Mouse (Mus musculus) hindbrain, embryonic 13.5 days (tissue): Measurements from ENCODE around the gene Ap3b1. TPM values are rescaled to one million over a fixed set of nuclear protein-coding genes. Genes with fewer than 3 reads are reported as not detected.

ENCODE experiments used
- ATAC-seq: fragments of 200-750 bp; cut with Nextera tagmentation; 2 replicates; pipeline ENCODE4 v1.8.0; 2017; ENCODE audit warnings: moderate TSS enrichment; ENCODE audit not compliant: low FRiP score
- H3K27ac ChIP-seq: fragments of 300-500 bp; sonication (generic); 2 replicates; pipeline ENCODE4 v1.5.1; 2015; ENCODE audit warnings: inconsistent platforms, mild to moderate bottlenecking, moderate library complexity
- H3K27me3 ChIP-seq: fragments of 300-500 bp; sonication (generic); 2 replicates; pipeline ENCODE4 v1.6.1; 2015; ENCODE audit warnings: mild to moderate bottlenecking, inconsistent platforms
- H3K36me3 ChIP-seq: fragments of 300-500 bp; sonication (generic); 2 replicates; pipeline ENCODE4 v1.6.1; 2015; ENCODE audit warnings: mild to moderate bottlenecking, inconsistent platforms
- H3K4me1 ChIP-seq: fragments of 300-500 bp; sonication (generic); replicated peaks from 2 replicates; pipeline ENCODE4 v1.6.1; 2015; ENCODE audit warnings: inconsistent platforms
- H3K4me2 ChIP-seq: fragments of 300-500 bp; sonication (generic); 2 replicates; pipeline ENCODE4 v1.6.1; 2015; ENCODE audit warnings: inconsistent platforms, mild to moderate bottlenecking, moderate library complexity
- H3K4me3 ChIP-seq: fragments of 300-500 bp; sonication (generic); 2 replicates; pipeline ENCODE4 v1.5.1; 2015; ENCODE audit warnings: mild to moderate bottlenecking, inconsistent platforms
- H3K9ac ChIP-seq: fragments of 300-500 bp; sonication (generic); 2 replicates; pipeline ENCODE4 v1.6.1; 2015; ENCODE audit warnings: mild to moderate bottlenecking, inconsistent platforms
- H3K9me3 ChIP-seq: fragments of 300-500 bp; sonication (generic); 2 replicates; pipeline ENCODE4 v1.6.1; 2016; ENCODE audit warnings: inconsistent platforms
- WGBS: fragments of 180-500 bp; shearing (Covaris S2); methylation state at CpG from one replicate; pipeline ENCODE4 v1.1.7; 2015; 5-methylcytosine and 5-hydroxymethylcytosine counted together
- polyA plus RNA-seq: library from polyadenylated mRNA; unstranded; fragments of >200 nt; fragmentation: Nextera tagmentation; extraction: Ambion mirVana; gene quantifications from 2 replicates; pipeline ENCODE4 v1.2.1, GENCODE M21; 2015

Gene Ap3b1
- polyA plus RNA-seq, 1 experiment from 2014 or later, result 31.6 TPM

DNA sequence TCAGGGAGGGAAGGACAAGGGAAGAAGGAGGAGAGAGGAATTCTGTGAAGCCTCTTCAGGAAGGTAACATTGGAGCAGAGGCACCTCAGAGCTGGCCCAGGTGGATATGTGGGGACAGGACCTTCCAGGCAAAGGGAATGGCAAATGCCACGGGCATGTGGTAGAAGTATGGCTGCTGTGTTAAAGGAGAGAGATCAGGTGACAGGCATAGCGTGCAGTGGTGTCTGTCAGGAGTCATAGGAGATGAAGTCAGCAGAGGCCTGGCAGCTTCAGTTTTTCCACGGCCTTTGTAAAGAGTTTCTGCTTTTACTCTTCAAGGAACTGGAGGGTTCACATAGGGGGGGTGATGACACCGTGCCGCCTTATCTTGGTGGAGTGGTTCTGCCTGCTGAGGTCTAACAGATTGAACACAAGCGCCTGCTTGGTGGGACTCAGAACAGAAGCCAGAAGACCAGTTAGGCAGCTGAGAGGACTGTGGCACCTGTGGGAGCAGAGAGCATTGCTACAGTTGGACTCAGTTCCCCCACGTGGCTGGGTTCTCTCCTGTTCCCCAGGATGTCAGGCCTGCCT lies 166.0 kb downstream of the Ap3b1 start:
- ATAC-seq, result no peak
- Histone ChIP-seq H3K9me3 (no peaks in the 10 kb centered on the region), H3K4me3 (no peak overlapping the region), H3K9ac (no peak overlapping the region), H3K4me2 (no peak overlapping the region), H3K4me1 (no peaks in the 10 kb centered on the region), H3K27ac (no peak overlapping the region), H3K36me3 (peaks cover 14% of the 10 kb centered on the region), H3K27me3 (no peaks in the 10 kb centered on the region)
- WGBS, result 84% methylated on average over 7 of the region's 7 CpGs

DNA sequence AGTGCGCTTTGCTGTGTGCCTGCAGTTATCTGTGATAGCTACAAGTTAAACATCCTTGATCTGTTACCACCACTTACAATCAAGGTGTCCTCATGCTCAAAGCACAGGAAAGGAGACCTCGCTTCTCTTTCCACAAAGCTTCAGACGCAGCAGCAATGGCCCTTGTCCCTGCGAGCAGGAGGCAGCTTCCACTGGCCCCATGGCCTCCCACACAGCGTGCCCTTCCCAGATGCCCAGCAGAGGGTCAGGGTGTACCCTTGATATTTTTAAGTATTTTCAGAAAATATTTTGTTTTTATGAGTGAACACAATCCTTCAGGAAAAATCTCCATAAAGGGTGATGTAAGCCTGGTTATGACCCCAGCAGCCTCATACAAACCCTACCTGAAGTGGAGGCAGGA lies 170.4 kb downstream of the Ap3b1 start:
- ATAC-seq, result no peak
- Histone ChIP-seq H3K36me3 (peaks cover 17% of the 10 kb centered on the region), H3K4me3 (no peak overlapping the region), H3K27ac (no peak overlapping the region), H3K9ac (no peak overlapping the region), H3K27me3 (no peaks in the 10 kb centered on the region), H3K9me3 (no peaks in the 10 kb centered on the region), H3K4me1 (no peaks in the 10 kb centered on the region), H3K4me2 (no peak overlapping the region)
- 96% methylated on average over 5 of the region's 5 CpGs for WGBS

DNA sequence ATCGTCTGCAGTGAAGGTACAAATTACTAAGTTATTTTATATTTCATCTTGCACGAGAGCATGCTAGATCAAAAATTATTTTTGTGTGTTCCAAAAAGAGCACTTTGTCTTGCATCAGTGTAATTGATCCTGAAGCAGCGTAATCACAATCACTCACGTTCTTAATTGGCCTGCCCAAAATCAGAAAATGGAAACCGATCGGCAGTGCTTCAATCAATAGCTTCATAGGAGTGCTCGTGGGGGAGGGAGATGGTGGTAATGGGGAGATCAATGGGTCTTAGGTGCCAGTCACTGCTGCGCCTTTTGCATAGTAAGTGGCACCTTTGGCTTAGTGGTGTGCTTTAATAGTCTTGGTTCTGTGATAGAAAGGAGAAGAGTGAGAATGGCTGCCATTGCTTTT lies 174.8 kb downstream of the Ap3b1 start:
- no peaks in the 10 kb centered on the region for H3K9me3 ChIP-seq
- no peak overlapping the region for H3K4me3 ChIP-seq
- no peak overlapping the region for H3K9ac ChIP-seq
- H3K36me3 ChIP-seq, result peaks cover 8% of the 10 kb centered on the region
- 88% methylated on average over 8 of the region's 8 CpGs for WGBS
- H3K27ac ChIP-seq, result no peak overlapping the region
- no peak for ATAC-seq
- H3K4me1 ChIP-seq, result no peaks in the 10 kb centered on the region
- no peak overlapping the region for H3K4me2 ChIP-seq
- no peaks in the 10 kb centered on the region for H3K27me3 ChIP-seq

DNA sequence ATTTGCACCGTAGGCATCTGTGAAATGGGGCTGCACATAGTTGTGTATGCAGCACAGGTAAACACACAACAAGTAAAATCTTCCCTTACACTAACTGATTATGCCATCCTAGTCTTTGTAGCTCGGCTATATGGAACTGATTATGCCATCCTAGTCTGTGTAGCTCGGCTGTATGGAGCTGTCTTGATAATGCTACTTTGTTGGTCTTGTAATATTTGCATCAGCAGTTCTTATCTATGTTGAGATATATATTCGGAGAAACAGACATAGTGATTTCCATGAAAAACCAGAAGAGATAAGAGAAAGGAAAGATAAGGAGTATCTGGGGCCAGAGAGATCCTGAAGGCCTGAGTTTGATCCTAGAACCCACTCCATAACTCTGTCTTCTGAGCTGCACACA lies 178.6 kb downstream of the Ap3b1 start:
- 97% methylated on average over 4 of the region's 4 CpGs for WGBS
- no peak overlapping the region for H3K4me3 ChIP-seq
- ATAC-seq, result no peak
- no peak overlapping the region for H3K27ac ChIP-seq
- no peaks in the 10 kb centered on the region for H3K36me3 ChIP-seq
- H3K9me3 ChIP-seq, result no peaks in the 10 kb centered on the region
- no peak overlapping the region for H3K4me2 ChIP-seq
- no peaks in the 10 kb centered on the region for H3K4me1 ChIP-seq
- H3K9ac ChIP-seq, result no peak overlapping the region
- peaks cover 23% of the 10 kb centered on the region for H3K27me3 ChIP-seq

DNA sequence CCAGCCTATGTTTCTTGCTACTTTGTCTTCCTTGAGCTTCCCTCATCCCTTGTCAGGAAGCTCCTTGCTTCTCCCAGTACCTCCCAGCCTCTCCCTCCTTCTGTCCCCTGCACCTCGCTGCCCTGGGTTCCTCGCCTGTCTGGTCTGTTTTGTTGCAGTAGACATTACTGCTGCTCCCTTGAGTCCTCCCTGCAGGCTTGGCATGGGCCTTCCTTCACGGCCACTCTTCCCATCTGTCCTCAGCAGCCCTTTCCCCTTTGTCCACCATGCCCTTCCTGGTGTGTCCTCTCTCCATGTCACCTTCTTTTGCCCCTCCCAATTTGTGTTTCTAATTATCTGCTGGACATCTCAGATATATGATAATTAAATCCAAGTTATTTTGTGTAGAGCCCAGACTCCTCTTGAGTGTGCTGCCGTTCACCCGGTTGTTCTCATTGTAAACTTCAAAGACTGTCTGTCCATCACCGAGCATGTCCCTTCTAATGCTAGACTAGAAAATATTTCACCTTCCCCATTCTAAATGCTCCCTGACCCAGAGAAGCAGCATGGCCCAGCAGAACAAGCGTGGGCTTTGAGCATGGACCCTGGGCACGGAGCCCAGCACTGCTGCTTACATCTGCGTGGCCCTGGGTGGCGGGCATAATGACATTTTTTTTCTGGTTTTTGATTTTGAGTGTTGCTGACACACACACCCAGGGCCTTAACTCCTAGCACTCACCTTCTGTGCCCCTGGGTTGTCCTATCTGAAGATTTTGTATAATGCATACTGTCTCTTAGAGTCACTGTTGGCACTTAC lies 181.3 kb downstream of the Ap3b1 start:
- 85% methylated on average over 10 of the region's 10 CpGs for WGBS
- H3K27ac ChIP-seq, result no peak overlapping the region
- H3K4me3 ChIP-seq, result no peak overlapping the region
- H3K9me3 ChIP-seq, result no peaks in the 10 kb centered on the region
- no peak for ATAC-seq
- H3K36me3 ChIP-seq, result 0 out of 2 replicates have a peak, but pooled peaks cover 4% of the 10 kb centered on the region
- H3K27me3 ChIP-seq, result peaks cover 46% of the 10 kb centered on the region
- H3K4me1 ChIP-seq, result no peaks in the 10 kb centered on the region
- H3K4me2 ChIP-seq, result no peak overlapping the region
- H3K9ac ChIP-seq, result no peak overlapping the region

DNA sequence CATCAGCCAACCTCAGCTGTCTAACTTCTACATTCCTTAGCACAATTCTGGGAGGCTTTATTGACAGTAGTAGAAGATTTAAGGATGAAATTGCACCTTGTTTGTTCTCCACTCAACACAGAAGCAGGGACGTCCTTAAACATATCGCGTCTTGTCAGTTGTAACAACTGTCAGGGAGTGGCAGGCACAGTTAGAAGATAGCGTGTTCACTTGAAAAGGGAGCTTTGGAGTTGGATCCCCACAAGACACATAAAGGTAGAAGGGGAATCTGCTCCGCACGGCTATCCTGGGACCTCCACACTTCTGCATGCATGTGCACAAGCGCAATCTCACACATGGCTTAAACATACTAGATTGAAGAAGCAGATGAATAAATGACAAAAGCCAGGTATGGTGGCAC lies 183.3 kb downstream of the Ap3b1 start:
- Histone ChIP-seq H3K27me3 (peaks cover 48% of the 10 kb centered on the region), H3K9me3 (no peaks in the 10 kb centered on the region), H3K4me1 (peaks cover 11% of the 10 kb centered on the region), H3K9ac (no peak overlapping the region), H3K4me3 (no peak overlapping the region), H3K4me2 (no peak overlapping the region), H3K27ac (no peak overlapping the region), H3K36me3 (0 out of 2 replicates have a peak, but pooled peaks cover 4% of the 10 kb centered on the region)
- ATAC-seq, result no peak
- 95% methylated on average over 7 of the region's 7 CpGs for WGBS

DNA sequence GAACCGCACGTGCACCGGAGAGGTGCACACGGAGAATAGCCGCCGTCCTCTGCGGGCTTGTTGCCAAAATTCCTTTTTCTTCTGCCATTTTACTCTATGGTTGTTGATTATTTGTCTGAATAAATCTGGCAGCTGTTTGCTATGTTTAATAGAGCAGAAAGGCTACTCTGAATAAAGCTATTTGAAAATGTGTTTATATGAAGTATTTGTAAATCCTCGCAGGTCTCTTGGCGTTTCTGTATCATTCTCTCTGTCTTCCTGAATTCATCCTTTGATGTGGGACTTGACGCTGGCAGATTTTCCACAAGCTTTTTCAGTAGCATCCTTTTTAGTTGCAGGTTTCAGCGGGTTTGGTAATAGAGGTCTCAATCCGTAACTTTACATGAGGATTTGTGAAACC lies 185.5 kb downstream of the Ap3b1 start:
- Histone ChIP-seq H3K9ac (no peak overlapping the region), H3K4me2 (no peak overlapping the region), H3K27ac (no peak overlapping the region), H3K9me3 (no peaks in the 10 kb centered on the region), H3K4me1 (peaks cover 19% of the 10 kb centered on the region), H3K4me3 (no peak overlapping the region), H3K27me3 (peaks cover 66% of the 10 kb centered on the region), H3K36me3 (peaks cover 9% of the 10 kb centered on the region)
- ATAC-seq, result no peak
- 72% methylated on average over 12 of the region's 12 CpGs for WGBS

DNA sequence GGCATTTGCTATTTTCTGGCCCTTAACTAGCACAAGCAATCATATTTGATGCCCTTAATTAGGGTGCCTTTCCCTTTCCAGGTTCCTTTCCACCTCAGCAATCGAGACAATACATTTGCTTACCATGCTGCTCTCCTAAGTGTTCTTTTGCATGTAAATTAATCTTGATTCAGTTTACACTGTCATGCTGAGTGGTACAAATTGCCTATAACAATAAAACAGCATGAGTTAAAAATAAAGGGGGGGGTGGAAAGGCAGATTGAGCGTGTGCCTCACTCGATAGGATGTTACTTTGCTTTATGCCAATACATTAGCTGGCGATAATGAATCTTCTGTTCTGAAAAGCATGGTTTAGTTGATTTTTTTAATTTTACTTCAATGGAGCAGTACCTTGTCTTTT lies 187.0 kb downstream of the Ap3b1 start:
- H3K4me3 ChIP-seq, result no peak overlapping the region
- no peak overlapping the region for H3K9ac ChIP-seq
- no peak overlapping the region for H3K27ac ChIP-seq
- ATAC-seq, result no peak
- H3K9me3 ChIP-seq, result no peaks in the 10 kb centered on the region
- H3K4me1 ChIP-seq, result peaks cover 27% of the 10 kb centered on the region
- H3K27me3 ChIP-seq, result peaks cover 62% of the 10 kb centered on the region
- peaks cover 9% of the 10 kb centered on the region for H3K36me3 ChIP-seq
- H3K4me2 ChIP-seq, result no peak overlapping the region
- WGBS, result 17% methylated on average over 4 of the region's 4 CpGs

DNA sequence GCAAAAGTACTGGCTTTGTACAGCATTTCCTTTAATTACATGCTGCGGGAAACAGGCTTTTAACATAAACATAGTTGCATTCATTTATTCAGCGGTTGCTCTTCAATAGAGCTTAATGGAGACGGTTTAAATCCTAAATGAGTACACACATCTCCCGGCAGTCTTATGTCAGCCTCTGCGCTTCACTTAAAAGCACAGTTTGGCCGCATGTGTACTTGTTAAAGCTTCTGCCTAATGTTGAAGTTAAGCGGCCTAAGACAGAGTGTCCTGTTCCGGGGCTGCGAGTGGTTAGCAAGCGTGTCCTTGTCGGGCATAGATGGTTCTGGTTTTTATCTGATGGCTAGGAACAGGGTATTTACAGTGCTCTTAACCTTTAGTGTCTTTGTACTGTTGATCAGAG lies 187.5 kb downstream of the Ap3b1 start:
- Histone ChIP-seq H3K9ac (no peak overlapping the region), H3K27me3 (peaks cover 60% of the 10 kb centered on the region), H3K27ac (no peak overlapping the region), H3K4me3 (no peak overlapping the region), H3K4me1 (peaks cover 27% of the 10 kb centered on the region), H3K4me2 (no peak overlapping the region), H3K36me3 (peaks cover 9% of the 10 kb centered on the region), H3K9me3 (no peaks in the 10 kb centered on the region)
- 59% methylated on average over 11 of the region's 11 CpGs for WGBS
- ATAC-seq, result no peak

DNA sequence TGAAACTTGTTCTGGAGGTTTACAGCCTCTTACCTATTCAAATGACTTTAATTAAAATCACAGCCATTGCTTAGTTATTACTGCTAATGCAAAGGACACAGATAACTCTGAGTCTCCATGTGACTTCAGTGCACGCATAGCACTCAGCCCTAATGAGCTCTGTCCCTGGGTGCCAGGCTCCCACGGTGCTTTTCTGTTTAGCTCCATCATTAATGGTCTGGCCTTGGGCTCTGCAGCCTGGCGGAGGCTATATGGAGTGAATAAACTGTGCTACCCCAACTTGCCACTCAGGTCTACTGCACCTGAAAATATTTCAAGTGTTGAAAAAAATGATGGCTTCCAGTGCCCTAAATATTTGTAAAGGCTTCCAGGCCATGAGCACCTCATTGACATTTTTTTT lies 190.8 kb downstream of the Ap3b1 start:
- ATAC-seq, result no peak

DNA sequence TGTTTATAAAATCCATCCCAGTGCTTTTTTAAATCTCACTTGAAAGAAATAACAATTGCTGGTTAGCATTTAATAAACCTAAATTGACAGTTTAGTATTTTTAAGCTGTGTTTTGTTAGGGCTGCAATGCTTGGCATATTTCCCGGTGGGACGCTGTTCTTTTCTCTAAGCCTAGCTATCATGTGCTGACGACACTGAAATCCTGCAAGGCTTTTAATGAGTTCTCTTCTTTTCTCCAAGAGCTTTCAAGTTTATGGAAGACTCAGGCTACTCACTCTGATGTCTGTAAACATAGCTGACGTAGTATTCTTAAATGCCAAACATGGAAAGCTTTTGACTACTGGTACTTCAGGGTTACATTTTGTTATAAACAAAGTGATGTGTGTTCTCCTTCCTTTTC lies 191.3 kb downstream of the Ap3b1 start:
- 71% methylated on average over 4 of the region's 4 CpGs for WGBS
- peaks cover 27% of the 10 kb centered on the region for H3K4me1 ChIP-seq
- ATAC-seq, result no peak

More for the DNA sequence above, 190.8 kb downstream of the Ap3b1 start:
- peaks cover 27% of the 10 kb centered on the region for H3K4me1 ChIP-seq
- peaks cover 29% of the 10 kb centered on the region for H3K27me3 ChIP-seq
- peaks cover 5% of the 10 kb centered on the region for H3K36me3 ChIP-seq
- H3K9ac ChIP-seq, result no peak overlapping the region
- no peak overlapping the region for H3K27ac ChIP-seq
- WGBS, result 44% methylated on average over 3 of the region's 3 CpGs
- H3K9me3 ChIP-seq, result no peaks in the 10 kb centered on the region
- H3K4me3 ChIP-seq, result no peak overlapping the region
- no peak overlapping the region for H3K4me2 ChIP-seq

DNA sequence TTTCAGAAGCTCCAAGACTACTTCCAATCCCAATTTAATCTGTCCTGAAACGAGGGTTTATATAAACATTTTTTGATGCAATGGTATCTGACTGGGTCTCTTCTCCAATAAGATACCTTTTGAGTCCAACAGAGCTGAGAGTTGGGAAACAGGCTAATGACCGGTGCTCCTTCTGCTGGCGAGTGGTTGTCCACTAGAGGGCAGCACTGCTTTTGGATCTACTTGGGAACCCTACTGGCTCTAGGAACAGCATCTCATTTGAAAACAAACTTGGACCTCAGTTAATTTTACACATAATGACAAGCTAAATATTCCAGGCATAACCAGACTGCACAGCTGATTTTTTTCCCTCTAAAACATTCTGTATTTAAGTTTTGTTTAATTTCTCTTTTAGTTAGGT lies 201.3 kb downstream of the Ap3b1 start:
- no peaks in the 10 kb centered on the region for H3K9me3 ChIP-seq
- no peaks in the 10 kb centered on the region for H3K36me3 ChIP-seq
- no peak overlapping the region for H3K4me3 ChIP-seq
- H3K27me3 ChIP-seq, result peaks cover 48% of the 10 kb centered on the region
- no peak overlapping the region for H3K27ac ChIP-seq
- ATAC-seq, result peak; percentile 73; the same call in 1 of the 2 replicates
- H3K9ac ChIP-seq, result no peak overlapping the region
- H3K4me1 ChIP-seq, result peaks cover 16% of the 10 kb centered on the region
- no peak overlapping the region for H3K4me2 ChIP-seq
- whole genome bisulfite sequencing, result 3% methylated on average over 3 of the region's 3 CpGs

More for the DNA sequence above, 191.3 kb downstream of the Ap3b1 start:
- no peak overlapping the region for H3K27ac ChIP-seq
- no peak overlapping the region for H3K4me2 ChIP-seq
- no peaks in the 10 kb centered on the region for H3K9me3 ChIP-seq
- H3K36me3 ChIP-seq, result peaks cover 5% of the 10 kb centered on the region
- no peak overlapping the region for H3K4me3 ChIP-seq
- H3K27me3 ChIP-seq, result peaks cover 26% of the 10 kb centered on the region
- H3K9ac ChIP-seq, result no peak overlapping the region

DNA sequence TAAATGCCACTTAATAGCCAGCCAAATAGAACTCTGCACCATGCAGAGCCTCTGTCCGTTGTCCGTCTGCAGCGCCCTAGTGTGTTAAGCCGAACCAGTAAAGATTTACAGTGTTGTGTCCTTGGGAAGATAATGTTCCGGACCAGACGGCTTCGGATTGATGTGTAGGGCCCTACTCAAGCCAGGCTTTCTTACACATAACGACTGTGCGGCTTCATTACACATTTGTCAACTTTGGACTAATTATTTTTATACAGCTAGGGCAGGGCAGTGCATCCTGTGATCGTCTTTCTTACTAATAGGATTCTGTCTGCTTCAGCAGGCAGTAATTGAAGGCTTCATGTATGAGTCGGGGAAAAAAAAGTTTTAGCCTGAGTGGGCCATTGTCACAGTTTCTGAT lies 202.1 kb downstream of the Ap3b1 start:
- 69% methylated on average over 11 of the region's 11 CpGs for WGBS
- H3K27ac ChIP-seq, result no peak overlapping the region
- no peaks in the 10 kb centered on the region for H3K36me3 ChIP-seq
- no peak overlapping the region for H3K9ac ChIP-seq
- no peak overlapping the region for H3K4me2 ChIP-seq
- H3K9me3 ChIP-seq, result no peaks in the 10 kb centered on the region
- no peak for ATAC-seq
- no peak overlapping the region for H3K4me3 ChIP-seq
- peaks cover 57% of the 10 kb centered on the region for H3K27me3 ChIP-seq
- H3K4me1 ChIP-seq, result peaks cover 24% of the 10 kb centered on the region
